Mouse (Mus musculus) brain, adult 2 months (tissue): Measurements from ENCODE around the gene Dagla.

Experiments used
- DNase-seq: peaks from one replicate; pipeline ENCODE4 v3.0.0; 2011; ENCODE audit warnings: low read depth, low spot score

Gene Dagla

GRCm38 (mm10) chr19:10280771-10281540 is 23.7 kb downstream of the Dagla start:
- DNase-seq, result peak; percentile 70

- no peak for DNase-seq
Measured at GRCm38 (mm10) chr19:10279668-10280067, 25.0 kb downstream of the Dagla start.

- DNase-seq, result no peak
Measured at GRCm38 (mm10) chr19:10278669-10279324, 25.9 kb downstream of the Dagla start.

- DNase-seq, result peak; percentile 53
Measured at GRCm38 (mm10) chr19:10277759-10278158, 26.9 kb downstream of the Dagla start.

GRCm38 (mm10) chr19:10277331-10277730 is 27.3 kb downstream of the Dagla start:
- DNase-seq, result peak; percentile 63

- DNase-seq, result peak; percentile 68
Measured at GRCm38 (mm10) chr19:10276483-10277144, 28.1 kb downstream of the Dagla start.

GRCm38 (mm10) chr19:10274056-10274455 is 30.6 kb downstream of the Dagla start:
- no peak for DNase-seq

GRCm38 (mm10) chr19:10272746-10273145 is 31.9 kb downstream of the Dagla start:
- peak; percentile 89 for DNase-seq

- no peak for DNase-seq
Measured at GRCm38 (mm10) chr19:10271592-10271991, 33.1 kb downstream of the Dagla start.

GRCm38 (mm10) chr19:10270356-10270755 is 34.3 kb downstream of the Dagla start:
- DNase-seq, result no peak

- DNase-seq, result no peak
Measured at GRCm38 (mm10) chr19:10268851-10269250, 35.8 kb downstream of the Dagla start.

- no peak for DNase-seq
Measured at GRCm38 (mm10) chr19:10267953-10268352, 36.7 kb downstream of the Dagla start.

- no peak for DNase-seq
Measured at GRCm38 (mm10) chr19:10267057-10267456, 37.6 kb downstream of the Dagla start.

- DNase-seq, result peak; percentile 75
Measured at GRCm38 (mm10) chr19:10266196-10266850, 38.4 kb downstream of the Dagla start.

- no peak for DNase-seq
Measured at GRCm38 (mm10) chr19:10261369-10261768, 43.3 kb downstream of the Dagla start.

GRCm38 (mm10) chr19:10258279-10259011 is 46.2 kb downstream of the Dagla start:
- peak; percentile 88 for DNase-seq

GRCm38 (mm10) chr19:10248128-10248527 is 56.5 kb downstream of the Dagla start:
- DNase-seq, result no peak

- no peak for DNase-seq
Measured at GRCm38 (mm10) chr19:10247165-10247564, 57.5 kb downstream of the Dagla start.

- DNase-seq, result peak; percentile 73
Measured at GRCm38 (mm10) chr19:10244183-10244582, 60.5 kb downstream of the Dagla start.

GRCm38 (mm10) chr19:10242916-10243315 is 61.8 kb downstream of the Dagla start:
- peak; percentile 85 for DNase-seq

GRCm38 (mm10) chr19:10240654-10241305 is 63.9 kb downstream of the Dagla start, which contains the start of gene Myrf:
Gene Myrf, minus strand, starts transcription at chr19:10240748.
- DNase-seq, result peak; percentile 75
